Mouse (Mus musculus) MEL (cell line): ENCODE measurements at regions not wholly inside any gene's neighbourhood (a gene's known extent, or its start where the extent isn't known, plus 50 kb on each side); places are given as distances from the start of the nearest gene placed in this dataset.

ENCODE experiments used
- DNase-seq: peaks from one replicate; pipeline ENCODE4 v3.0.0; 2011; ENCODE audit warnings: low read depth, low spot score
- H3K27ac ChIP-seq: 2 replicates; pipeline ENCODE4 v1.5.1; 2012; ENCODE audit warnings: low read depth, mild to moderate bottlenecking, control low read depth, low read length, moderate library complexity; ENCODE audit not compliant: control insufficient read depth
- H3K27me3 ChIP-seq, 2 experiments: fragments of 150-350 bp in 1 of 2; sonication (generic) in 1 of 2; 2 replicates each; pipeline ENCODE4 v1.6.1; 2012; ENCODE audit warnings: low read length in 2 of 2, mild to moderate bottlenecking in 2 of 2, improper control_type of control experiment in 1 of 2, moderate library complexity in 1 of 2; ENCODE audit not compliant: insufficient read depth in 2 of 2, control insufficient read depth in 1 of 2
- H3K36me3 ChIP-seq, 2 experiments: 2 replicates each; pipeline ENCODE4 v1.6.1; 2012 to 2014; ENCODE audit warnings: low read length in 2 of 2, improper control_type of control experiment in 1 of 2, inconsistent platforms in 1 of 2, mild to moderate bottlenecking in 1 of 2; ENCODE audit not compliant: insufficient read depth in 2 of 2, control insufficient read depth in 1 of 2
- H3K4me1 ChIP-seq, 2 experiments: fragments of 150-350 bp in 1 of 2; sonication (generic) in 1 of 2; 2 replicates each; pipeline ENCODE4 v1.6.1; 2012; ENCODE audit warnings: low read length in 2 of 2, improper control_type of control experiment in 1 of 2, mild to moderate bottlenecking in 1 of 2; ENCODE audit not compliant: insufficient read depth in 2 of 2, control insufficient read depth in 1 of 2
- H3K4me3 ChIP-seq, 2 experiments: fragments of 150-350 bp in 1 of 2; sonication (generic) in 1 of 2; 2 replicates each; pipeline ENCODE4 v1.5.1; 2012; ENCODE audit warnings: low read depth in 2 of 2, low read length in 2 of 2, mild to moderate bottlenecking in 2 of 2, moderate library complexity in 2 of 2, control low read depth in 1 of 2, improper control_type of control experiment in 1 of 2; ENCODE audit not compliant: control insufficient read depth in 1 of 2, insufficient read depth in 1 of 2
- H3K79me2 ChIP-seq: 2 replicates; pipeline ENCODE4 v1.6.1; 2012; ENCODE audit warnings: mild to moderate bottlenecking, low read length, moderate library complexity; ENCODE audit not compliant: control insufficient read depth, poor library complexity, insufficient read depth
- H3K9ac ChIP-seq: 2 replicates; pipeline ENCODE4 v1.6.1; 2012; ENCODE audit warnings: low read depth, mild to moderate bottlenecking, control low read depth, low read length, moderate library complexity; ENCODE audit not compliant: control insufficient read depth, poor library complexity, severe bottlenecking
- H3K9me3 ChIP-seq: fragments of 150-350 bp; sonication (generic); replicated peaks from 2 replicates; pipeline ENCODE4 v1.6.1; 2012; ENCODE audit warnings: mild to moderate bottlenecking, low read length, improper control_type of control experiment, moderate library complexity; ENCODE audit not compliant: insufficient read depth
- CHD2 ChIP-seq: IDR thresholded peaks from 2 replicates; pipeline ENCODE4 v1.6.1; 2011; ENCODE audit warnings: low read length, improper control_type of control experiment
- CTCF ChIP-seq, 3 experiments: IDR thresholded peaks in 2 of 3; conservative IDR thresholded peaks in 1 of 3; 2 replicates each; pipeline ENCODE4 v1.5.1; 2011 to 2012; ENCODE audit warnings: low read length in 3 of 3, low read depth in 2 of 3, mild to moderate bottlenecking in 2 of 3, improper control_type of control experiment in 1 of 3, inconsistent platforms in 1 of 3, mixed read lengths in 1 of 3, moderate library complexity in 1 of 3; ENCODE audit not compliant: control insufficient read depth in 1 of 3, insufficient read depth in 1 of 3, poor library complexity in 1 of 3, severe bottlenecking in 1 of 3
- E2F4 ChIP-seq: IDR thresholded peaks from 2 replicates; pipeline ENCODE4 v1.6.1; 2011; ENCODE audit warnings: low read depth, low read length, improper control_type of control experiment, borderline replicate concordance
- ETS1 ChIP-seq: IDR thresholded peaks from 2 replicates; pipeline ENCODE4 v1.6.1; 2012; ENCODE audit warnings: low read depth, mild to moderate bottlenecking, inconsistent platforms, low read length, improper control_type of control experiment, moderate library complexity
- GATA1 ChIP-seq: IDR thresholded peaks from 2 replicates; pipeline ENCODE4 v1.6.1; 2011; ENCODE audit warnings: low read depth, low read length, improper control_type of control experiment
- MAFK ChIP-seq: IDR thresholded peaks from 2 replicates; pipeline ENCODE4 v1.6.1; 2011; ENCODE audit warnings: low read depth, mild to moderate bottlenecking, low read length, improper control_type of control experiment, borderline replicate concordance
- MAZ ChIP-seq: IDR thresholded peaks from 2 replicates; pipeline ENCODE4 v1.6.1; 2012; ENCODE audit warnings: low read depth, mild to moderate bottlenecking, inconsistent platforms, low read length, improper control_type of control experiment
- MEF2A ChIP-seq: IDR thresholded peaks from 2 replicates; pipeline ENCODE4 v1.6.1; 2014; ENCODE audit warnings: low read depth, mild to moderate bottlenecking, inconsistent platforms, low read length, improper control_type of control experiment; ENCODE audit not compliant: poor library complexity, insufficient replicate concordance, severe bottlenecking; ENCODE audit errors: extremely low read depth
- MYB ChIP-seq: IDR thresholded peaks from 2 replicates; pipeline ENCODE4 v1.6.1; 2011; ENCODE audit warnings: mild to moderate bottlenecking, low read depth, low read length, improper control_type of control experiment
- POLR2A ChIP-seq, 2 experiments: IDR thresholded peaks; 2 replicates each; pipeline ENCODE4 v1.6.1; 2011 to 2012; ENCODE audit warnings: low read length in 2 of 2, mild to moderate bottlenecking in 2 of 2, control low read depth in 1 of 2, improper control_type of control experiment in 1 of 2, low read depth in 1 of 2, moderate library complexity in 1 of 2; ENCODE audit not compliant: control insufficient read depth in 1 of 2, insufficient read depth in 1 of 2, poor library complexity in 1 of 2
- POLR2AphosphoS5 ChIP-seq: IDR thresholded peaks from 2 replicates; pipeline ENCODE4 v1.6.1; 2012; ENCODE audit warnings: low read depth, borderline replicate concordance, mild to moderate bottlenecking, inconsistent platforms, low read length, moderate library complexity, mixed read lengths
- TAL1 ChIP-seq: IDR thresholded peaks from 2 replicates; pipeline ENCODE4 v1.6.1; 2012; ENCODE audit warnings: mild to moderate bottlenecking, inconsistent platforms, low read length, moderate library complexity, mixed read lengths
- TCF12 ChIP-seq: IDR thresholded peaks from 2 replicates; pipeline ENCODE4 v1.6.1; 2014; ENCODE audit warnings: low read depth, mild to moderate bottlenecking, inconsistent platforms, low read length, improper control_type of control experiment, moderate library complexity
- USF1 ChIP-seq: IDR thresholded peaks from 2 replicates; pipeline ENCODE4 v1.6.1; 2014; ENCODE audit warnings: low read depth, mild to moderate bottlenecking, inconsistent platforms, low read length, improper control_type of control experiment, moderate library complexity
- USF2 ChIP-seq, 2 experiments: IDR thresholded peaks; 2 replicates each; pipeline ENCODE4 v1.6.1; 2011 to 2012; ENCODE audit warnings: improper control_type of control experiment in 2 of 2, low read length in 2 of 2, borderline replicate concordance in 1 of 2, inconsistent platforms in 1 of 2, low read depth in 1 of 2, mild to moderate bottlenecking in 1 of 2; ENCODE audit not compliant: insufficient read depth in 1 of 2
- ZC3H11A ChIP-seq: IDR thresholded peaks from 2 replicates; pipeline ENCODE4 v1.6.1; 2012; ENCODE audit warnings: low read depth, mild to moderate bottlenecking, inconsistent platforms, low read length, improper control_type of control experiment
- ZMIZ1 ChIP-seq: IDR thresholded peaks from 2 replicates; pipeline ENCODE4 v1.6.1; 2012; ENCODE audit warnings: low read depth, mild to moderate bottlenecking, inconsistent platforms, low read length, improper control_type of control experiment, moderate library complexity

DNA sequence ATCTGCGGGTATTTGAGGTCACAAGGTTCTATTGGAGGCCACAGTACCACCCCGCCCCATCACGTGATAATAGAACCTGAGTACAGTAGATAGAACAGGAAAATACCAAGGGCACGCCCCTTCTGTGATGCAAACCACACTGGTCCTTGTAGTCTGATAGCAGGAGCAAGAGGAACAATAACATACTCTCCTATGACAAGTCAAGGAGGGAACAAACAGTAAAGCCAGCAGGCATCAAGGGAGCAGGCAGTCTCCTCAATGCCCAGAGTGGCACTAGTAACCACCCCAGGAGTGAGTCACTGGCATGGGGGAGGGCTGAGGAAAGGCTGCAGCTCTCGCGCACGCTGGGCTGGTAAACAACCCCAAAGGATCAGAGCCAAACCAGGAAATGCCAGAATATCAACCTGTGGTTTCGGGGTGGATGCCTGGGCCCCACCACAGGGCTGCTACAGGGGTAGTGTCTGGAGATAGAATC is 150.5 kb upstream of the Tmc1 start (continued):
- TF ChIP-seq MAFK: no peak
- TF ChIP-seq MAZ: no peak
- TF ChIP-seq USF2 (IDR thresholded peaks at IDR 0.05; ENCODE audit: borderline replicate concordance in 1 of 2, insufficient read depth in 1 of 2, low read depth in 1 of 2, low read length in 2 of 2): peak; percentile 76 to 87
- TF ChIP-seq MYB: no peak
- peak; percentile 98 for TF ChIP-seq USF1
- TF ChIP-seq POLR2AphosphoS5: no peak; the same call in 1 of the 2 replicates
- no peak for TF ChIP-seq ZC3H11A
- TF ChIP-seq ETS1: peak; percentile 57
- 0 out of 2 replicates have a peak, but pooled peaks have one; percentile 51 for TF ChIP-seq MEF2A
- TF ChIP-seq POLR2A (IDR thresholded peaks at IDR 0.05; ENCODE audit: control insufficient read depth in 1 of 2, insufficient read depth in 1 of 2, low read depth in 1 of 2, low read length in 2 of 2, poor library complexity in 1 of 2): peak in 1 of 2 experiments; percentile 71; a peak in 3 of 4 replicates
- no peak for TF ChIP-seq CTCF (IDR thresholded peaks at IDR 0.05 in 2 of 3, conservative IDR thresholded peaks at IDR 0.05 in 1 of 3; ENCODE audit: control insufficient read depth in 1 of 3, insufficient read depth in 1 of 3, low read depth in 2 of 3, low read length in 3 of 3, poor library complexity in 1 of 3, severe bottlenecking in 1 of 3)

DNA sequence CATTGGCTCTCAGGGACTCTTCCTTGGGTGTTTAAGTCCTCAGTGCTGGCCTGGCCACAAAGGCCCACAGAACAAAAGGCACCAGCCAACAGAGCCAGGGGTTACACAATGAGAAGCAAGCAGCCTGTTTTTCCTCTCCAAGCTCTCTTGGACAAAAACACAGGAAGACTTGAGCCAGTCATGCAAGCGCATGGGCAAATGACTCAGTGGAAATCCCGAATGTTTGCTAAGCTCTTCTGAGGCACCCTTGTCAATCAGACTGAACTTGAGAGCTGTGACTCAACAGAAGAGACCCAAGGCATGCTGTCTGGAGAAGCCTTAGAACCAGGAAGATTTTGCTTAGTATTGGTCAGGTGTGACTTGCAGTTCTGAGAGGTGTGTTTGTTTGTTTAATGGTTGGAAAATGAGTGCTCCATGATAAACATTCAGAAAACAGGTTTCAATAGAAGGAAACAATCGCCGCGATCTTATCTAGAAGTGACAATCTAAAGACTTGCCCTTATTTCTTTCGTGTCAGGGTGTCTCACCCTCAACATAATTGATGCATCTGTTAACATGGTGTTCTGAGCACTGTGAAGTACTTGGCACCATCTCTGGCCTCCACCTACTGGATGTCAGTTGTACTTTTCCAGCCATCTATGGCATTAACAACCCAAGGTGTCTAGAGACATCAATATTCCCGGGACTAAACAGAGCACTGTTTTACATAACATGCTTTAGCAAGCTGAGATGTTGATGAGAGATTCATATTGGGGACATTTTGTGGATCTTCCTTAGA is 124.0 kb upstream of the Tmc1 start:
- Histone ChIP-seq H3K27me3 (no peaks in the 10 kb centered on the region), H3K27ac (no peak overlapping the region), H3K79me2 (no peaks in the 10 kb centered on the region), H3K36me3 (no peaks in the 10 kb centered on the region), H3K4me3 (no peak overlapping the region), H3K9ac (no peak overlapping the region), H3K9me3 (no peaks in the 10 kb centered on the region), H3K4me1 (no peaks in the 10 kb centered on the region)
- no peak for DNase-seq
- TF ChIP-seq ZMIZ1 (no peak), TAL1 (no peak), E2F4 (no peak)

DNA sequence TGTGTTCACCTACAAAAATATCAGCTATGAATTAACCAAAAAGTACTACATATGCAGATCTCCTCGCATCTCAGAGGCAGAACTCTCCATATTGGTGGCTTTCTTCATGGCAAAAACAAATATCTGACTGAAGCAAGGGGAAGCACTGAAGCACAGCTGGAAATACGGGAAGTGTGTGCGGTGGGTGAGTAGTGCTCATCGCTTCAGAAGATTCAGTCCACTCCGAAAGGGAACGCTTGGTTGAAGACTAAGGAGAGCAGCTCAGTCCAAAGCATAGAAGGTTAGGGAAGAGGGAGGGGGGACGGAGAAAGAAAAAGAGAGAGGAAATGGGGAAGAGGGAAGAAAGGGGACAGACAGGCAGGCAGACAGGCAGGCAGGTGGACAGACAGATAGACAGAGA is 114.4 kb upstream of the Tmc1 start:
- peaks cover 13 to 18% of the 10 kb centered on the region in 2 experiments for H3K4me1 ChIP-seq
- no peak overlapping the region for H3K9ac ChIP-seq
- no peaks in the 10 kb centered on the region for H3K27me3 ChIP-seq
- no peak overlapping the region for H3K4me3 ChIP-seq
- H3K36me3 ChIP-seq: peaks cover 0 to 17% of the 10 kb centered on the region in 2 experiments; a peak in 2 of 4 replicates
- H3K27ac ChIP-seq: no peak overlapping the region
- H3K79me2 ChIP-seq: no peaks in the 10 kb centered on the region
- H3K9me3 ChIP-seq: no peaks in the 10 kb centered on the region
- DNase-seq: peak; percentile 16
- no peak for TF ChIP-seq GATA1
- TF ChIP-seq TCF12: 0 out of 2 replicates have a peak, but pooled peaks have one; percentile 31
- no peak for TF ChIP-seq TAL1
- TF ChIP-seq CHD2: no peak
